Mouse (Mus musculus) heart, embryonic 14.5 days (tissue): ENCODE measurements around the gene Slc35f3. TPM values are rescaled to one million over a fixed set of nuclear protein-coding genes. Genes with fewer than 3 reads are reported as not detected.

Experiments used
- ATAC-seq: fragments of 200-750 bp; cut with Nextera tagmentation; 2 replicates; pipeline ENCODE4 v1.8.0; 2017; ENCODE audit warnings: low read depth, moderate TSS enrichment; ENCODE audit not compliant: insufficient number of reproducible peaks, insufficient read depth, low FRiP score
- H3K27ac ChIP-seq, 2 experiments: fragments of 200-500 bp in 1 of 2; fragments of 300-500 bp in 1 of 2; sonication (generic) in 1 of 2; replicated peaks in 1 of 2; 2 replicates each; pipeline ENCODE4 v1.5.1; 2012 to 2014; ENCODE audit warnings: low read depth in 2 of 2, low read length in 2 of 2, control low read depth in 1 of 2, mild to moderate bottlenecking in 1 of 2, mixed read lengths in 1 of 2; ENCODE audit not compliant: control insufficient read depth in 1 of 2, insufficient read depth in 1 of 2
- H3K27me3 ChIP-seq: fragments of 300-500 bp; sonication (generic); 2 replicates; pipeline ENCODE4 v1.6.1; 2014; ENCODE audit warnings: mild to moderate bottlenecking, low read length, control low read depth; ENCODE audit not compliant: control insufficient read depth, insufficient read depth
- H3K36me3 ChIP-seq: fragments of 300-500 bp; sonication (generic); 2 replicates; pipeline ENCODE4 v1.6.1; 2014; ENCODE audit warnings: mild to moderate bottlenecking, control low read depth, low read length, mixed read lengths; ENCODE audit not compliant: control insufficient read depth, insufficient read depth
- H3K4me1 ChIP-seq, 2 experiments: fragments of 200-500 bp in 1 of 2; fragments of 300-500 bp in 1 of 2; sonication (generic) in 1 of 2; 2 replicates each; pipeline ENCODE4 v1.6.1; 2012 to 2014; ENCODE audit warnings: low read length in 2 of 2, control low read depth in 1 of 2, mixed read lengths in 1 of 2; ENCODE audit not compliant: control insufficient read depth in 2 of 2, insufficient read depth in 2 of 2
- H3K4me2 ChIP-seq: fragments of 300-500 bp; sonication (generic); 2 replicates; pipeline ENCODE4 v1.6.1; 2014; ENCODE audit warnings: mild to moderate bottlenecking, low read length
- H3K4me3 ChIP-seq, 2 experiments: fragments of 200-500 bp in 1 of 2; fragments of 300-500 bp in 1 of 2; sonication (generic) in 1 of 2; 2 replicates each; pipeline ENCODE4 v1.5.1; 2012 to 2014; ENCODE audit warnings: low read length in 2 of 2, mild to moderate bottlenecking in 2 of 2, control low read depth in 1 of 2, low read depth in 1 of 2, moderate library complexity in 1 of 2; ENCODE audit not compliant: control insufficient read depth in 1 of 2, insufficient read depth in 1 of 2
- H3K9ac ChIP-seq: fragments of 300-500 bp; sonication (generic); 2 replicates; pipeline ENCODE4 v1.6.1; 2014; ENCODE audit warnings: mild to moderate bottlenecking, low read length
- H3K9me3 ChIP-seq: fragments of 300-500 bp; sonication (generic); 2 replicates; pipeline ENCODE4 v1.6.1; 2016; ENCODE audit warnings: low read length, control low read depth; ENCODE audit not compliant: control insufficient read depth
- WGBS: fragments of 180-500 bp; shearing (Covaris S2); extraction: QIAGEN DNeasy Blood & Tissue Kit; methylation state at CpG from one replicate; pipeline ENCODE4 v1.1.7; 2014; 5-methylcytosine and 5-hydroxymethylcytosine counted together
- polyA plus RNA-seq: library from polyadenylated mRNA; unstranded; fragments of >200 nt; fragmentation: Nextera tagmentation; extraction: Ambion mirVana; gene quantifications from 2 replicates; pipeline ENCODE4 v1.2.1, GENCODE M21; 2014

Slc35f3 gene
- polyA plus RNA-seq, 1 experiment from 2014 or later: not detected

- WGBS: 70% methylated on average over 11 of the region's 11 CpGs
- no peaks in the 10 kb centered on the region for H3K27me3 ChIP-seq
- ATAC-seq: no peak
- 0 out of 4 replicates have a peak, but pooled peaks cover 0 to 3% of the 10 kb centered on the region in 2 experiments for H3K4me1 ChIP-seq
- H3K9me3 ChIP-seq: no peaks in the 10 kb centered on the region
- no peak overlapping the region for H3K4me3 ChIP-seq
- no peak overlapping the region for H3K27ac ChIP-seq
- no peaks in the 10 kb centered on the region for H3K36me3 ChIP-seq
- H3K9ac ChIP-seq: no peak overlapping the region
- no peak overlapping the region for H3K4me2 ChIP-seq
Measured at GRCm38 (mm10) chr8:126360106-126360505, 61.7 kb downstream of the Slc35f3 start.

DNA sequence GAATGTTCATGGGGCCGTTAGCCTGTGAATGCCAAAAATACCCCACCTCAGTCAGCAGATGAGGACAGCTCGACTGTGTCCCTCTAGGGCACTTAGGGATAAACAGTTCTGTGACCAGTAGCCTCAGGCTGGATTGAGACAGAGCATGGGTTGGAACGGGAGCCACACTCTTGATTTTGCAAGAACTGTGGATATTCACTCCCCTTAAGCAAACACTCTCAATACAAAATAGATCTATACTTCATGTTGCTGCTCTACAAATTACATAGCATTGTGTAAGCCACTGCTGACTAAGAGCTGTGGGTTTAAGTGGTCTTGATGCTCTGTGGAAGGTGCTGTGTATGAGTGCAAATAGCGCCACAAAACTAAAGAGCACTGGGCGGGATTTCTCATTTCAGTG is 62.3 kb downstream of the Slc35f3 start:
- H3K4me1 ChIP-seq: no peaks in the 10 kb centered on the region
- 61% methylated on average over 5 of the region's 5 CpGs for WGBS
- ATAC-seq: no peak
- no peak overlapping the region for H3K4me2 ChIP-seq
- H3K27ac ChIP-seq: no peak overlapping the region
- H3K9me3 ChIP-seq: no peaks in the 10 kb centered on the region
- H3K27me3 ChIP-seq: no peaks in the 10 kb centered on the region
- no peak overlapping the region for H3K4me3 ChIP-seq
- no peak overlapping the region for H3K9ac ChIP-seq
- no peaks in the 10 kb centered on the region for H3K36me3 ChIP-seq

DNA sequence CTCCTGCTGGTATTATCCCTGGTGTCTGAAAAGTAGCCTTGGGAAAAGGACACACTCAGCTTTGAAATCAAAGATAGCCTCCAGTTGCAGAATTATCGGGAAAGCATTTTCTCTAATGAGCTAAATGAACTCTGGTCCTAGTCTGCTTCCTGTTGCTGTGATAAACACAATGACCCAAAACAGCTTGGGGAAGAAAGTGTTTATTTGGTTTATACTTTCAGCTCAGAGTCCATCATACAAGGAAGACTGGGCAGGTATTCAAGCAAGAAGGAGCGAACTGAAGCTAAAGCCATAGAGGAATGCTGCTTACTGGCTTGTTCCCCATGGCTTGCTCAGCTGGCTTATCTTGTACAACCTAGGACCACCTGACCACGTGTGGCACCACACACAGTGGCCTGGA is 67.9 kb downstream of the Slc35f3 start:
- WGBS: 62% methylated on average over 3 of the region's 3 CpGs
- Histone ChIP-seq H3K9me3 (no peaks in the 10 kb centered on the region), H3K4me2 (no peak overlapping the region), H3K27me3 (no peaks in the 10 kb centered on the region), H3K27ac (no peak overlapping the region), H3K4me1 (no peaks in the 10 kb centered on the region), H3K4me3 (no peak overlapping the region), H3K9ac (no peak overlapping the region), H3K36me3 (no peaks in the 10 kb centered on the region)
- ATAC-seq: no peak

DNA sequence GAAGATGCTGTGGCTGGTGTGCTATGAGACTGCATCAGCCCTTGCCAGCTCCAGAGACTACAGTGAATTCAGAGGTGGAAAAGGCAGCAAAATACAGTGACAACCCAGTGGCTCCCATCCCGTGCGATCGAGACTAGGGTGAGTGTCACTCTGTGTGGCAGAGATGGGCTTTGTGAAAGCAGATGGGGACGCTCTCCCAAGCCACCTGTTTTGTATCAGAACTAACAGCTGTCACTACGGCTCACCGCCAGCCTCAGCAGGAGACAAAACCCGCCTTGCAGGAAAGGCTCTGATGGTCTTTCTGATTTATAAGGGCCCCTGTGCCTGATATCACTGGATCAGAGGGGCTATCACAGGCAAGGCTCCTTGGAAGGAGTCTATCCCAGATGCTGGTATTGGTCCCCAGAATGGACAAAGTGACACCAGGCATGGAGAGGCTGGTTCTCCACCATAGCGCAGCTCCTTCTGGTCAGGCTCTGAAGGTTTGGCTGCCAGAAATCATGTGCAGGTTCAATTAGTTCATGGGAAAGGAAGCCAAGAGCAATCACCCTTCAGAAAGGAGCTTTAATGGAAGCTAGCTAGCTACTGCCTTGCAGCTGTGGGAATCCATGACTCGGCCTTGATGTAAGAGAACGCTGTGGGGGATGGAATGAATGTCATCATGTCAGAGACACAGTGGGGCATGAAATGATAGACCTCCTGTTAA is 70.1 kb downstream of the Slc35f3 start:
- H3K4me2 ChIP-seq: no peak overlapping the region
- H3K9ac ChIP-seq: no peak overlapping the region
- no peaks in the 10 kb centered on the region for H3K9me3 ChIP-seq
- H3K4me3 ChIP-seq: no peak overlapping the region
- H3K4me1 ChIP-seq: no peaks in the 10 kb centered on the region
- H3K27me3 ChIP-seq: no peaks in the 10 kb centered on the region
- H3K27ac ChIP-seq: no peak overlapping the region
- no peak for ATAC-seq
- 64% methylated on average over 10 of the region's 10 CpGs for WGBS
- H3K36me3 ChIP-seq: no peaks in the 10 kb centered on the region

GRCm38 (mm10) chr8:126371871-126372270 is 73.5 kb downstream of the Slc35f3 start:
- Histone ChIP-seq H3K27ac (no peak overlapping the region), H3K36me3 (no peaks in the 10 kb centered on the region), H3K4me3 (no peak overlapping the region), H3K27me3 (no peaks in the 10 kb centered on the region), H3K4me2 (no peak overlapping the region), H3K4me1 (no peaks in the 10 kb centered on the region), H3K9me3 (no peaks in the 10 kb centered on the region), H3K9ac (no peak overlapping the region)
- 74% methylated on average over 3 of the region's 3 CpGs for WGBS
- no peak for ATAC-seq

GRCm38 (mm10) chr8:126379580-126379979 is 81.2 kb downstream of the Slc35f3 start:
- no peaks in the 10 kb centered on the region for H3K4me1 ChIP-seq
- no peaks in the 10 kb centered on the region for H3K9me3 ChIP-seq
- no peak overlapping the region for H3K4me3 ChIP-seq
- no peak overlapping the region for H3K4me2 ChIP-seq
- no peaks in the 10 kb centered on the region for H3K36me3 ChIP-seq
- WGBS: 72% methylated on average over 6 of the region's 6 CpGs
- no peak for ATAC-seq
- H3K9ac ChIP-seq: no peak overlapping the region
- no peaks in the 10 kb centered on the region for H3K27me3 ChIP-seq
- no peak overlapping the region for H3K27ac ChIP-seq

GRCm38 (mm10) chr8:126380141-126380540 is 81.8 kb downstream of the Slc35f3 start:
- Histone ChIP-seq H3K4me3 (no peak overlapping the region), H3K27me3 (no peaks in the 10 kb centered on the region), H3K27ac (no peak overlapping the region), H3K36me3 (no peaks in the 10 kb centered on the region), H3K4me2 (no peak overlapping the region), H3K4me1 (no peaks in the 10 kb centered on the region), H3K9ac (no peak overlapping the region), H3K9me3 (no peaks in the 10 kb centered on the region)
- WGBS: 46% methylated on average over 2 of the region's 2 CpGs
- ATAC-seq: no peak

DNA sequence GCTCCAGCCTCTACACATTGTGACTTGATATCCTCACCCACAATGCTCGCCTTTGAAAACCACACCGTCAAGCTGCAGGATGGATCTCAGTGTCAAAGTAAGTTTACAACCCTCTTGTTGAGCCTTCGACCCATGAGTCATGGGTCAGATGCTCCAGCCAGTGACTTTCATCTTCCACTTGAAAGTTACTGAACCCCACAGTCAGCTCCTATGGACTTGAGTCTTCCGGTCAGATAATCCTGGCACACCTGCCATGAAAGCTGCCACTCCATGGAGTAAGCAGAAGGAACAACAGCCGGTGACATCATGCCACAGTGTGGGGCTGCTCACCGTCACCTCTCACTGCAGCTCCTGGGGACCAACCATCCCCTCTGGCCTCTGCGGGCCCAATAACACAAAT is 82.9 kb downstream of the Slc35f3 start:
- Histone ChIP-seq H3K4me2 (no peak overlapping the region), H3K9ac (no peak overlapping the region), H3K4me1 (no peaks in the 10 kb centered on the region), H3K27me3 (no peaks in the 10 kb centered on the region), H3K4me3 (no peak overlapping the region), H3K9me3 (no peaks in the 10 kb centered on the region), H3K36me3 (no peaks in the 10 kb centered on the region), H3K27ac (no peak overlapping the region)
- WGBS: 81% methylated on average over 7 of the region's 7 CpGs
- no peak for ATAC-seq
